In the genomic region with DNA sequence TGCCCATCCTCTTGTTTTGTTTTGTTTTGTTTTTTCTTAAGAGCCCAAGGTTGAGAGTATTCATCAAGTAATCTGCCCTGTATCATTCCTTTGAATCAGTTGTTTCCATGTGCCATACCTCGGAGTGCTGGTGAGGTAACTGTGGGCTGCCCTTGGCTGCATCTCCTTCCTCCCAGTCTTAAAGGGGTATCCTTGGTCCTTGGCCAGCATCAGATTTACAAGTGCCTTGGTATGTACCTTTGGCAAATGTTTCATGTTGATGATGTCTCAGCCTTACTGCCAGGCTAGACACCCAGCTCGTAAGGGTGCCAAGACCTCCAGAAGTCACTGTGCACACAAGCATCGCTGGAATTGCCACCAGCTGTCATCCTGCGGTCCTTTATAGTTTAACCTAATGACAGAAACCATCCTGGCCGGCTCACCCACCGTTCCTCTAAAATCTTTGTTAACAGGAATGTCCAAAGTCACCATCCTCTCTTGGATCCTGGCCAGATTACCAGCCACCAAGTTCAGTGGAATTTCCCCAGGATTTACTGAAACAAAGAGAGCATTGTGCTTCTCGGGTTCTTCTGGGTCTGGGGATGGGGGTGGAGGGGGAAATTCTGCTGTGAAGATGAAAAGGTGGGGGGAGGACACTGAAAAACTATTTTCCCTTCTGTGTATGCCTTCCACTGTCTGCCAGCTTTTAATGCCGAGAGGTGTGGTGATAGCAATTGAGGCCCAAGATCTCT, we compare ENCODE assay signal across 15 mouse cellular contexts.
A peak's percentile ranks its signal among the peaks of the same experiment; 100 is the strongest.
DNase-seq lines count a peak whose midpoint lies in the region; ATAC-seq and TF ChIP-seq lines count a peak whose summit lies in the region.
"Had no signal": no experiment of that assay in that cellular context is flagged by ENCODE, and none has a peak within 500 bp of the region (broad histone marks: within the 10 kb centered on the region; RNA-seq: fewer than 3 reads in every experiment).

No protein-coding gene starts in this region.

- DNase-seq in forebrain, embryonic 14.5 days (ENCODE audit: low spot score): peak; percentile 36
- peak; percentile 76 for DNase-seq in lung, embryonic 14.5 days
- DNase-seq in lung, postnatal 0 days (ENCODE audit: low spot score): no peak
- DNase-seq in brain, embryonic 14.5 days (ENCODE audit: low read depth): peak; percentile 62
- no peak for DNase-seq in T-cell, adult 2 months (ENCODE audit: low spot score)
- DNase-seq: cerebellum, adult 9-10 months; heart, adult 2 months; layer of hippocampus, postnatal 36 days; liver; lung, postnatal 10 days; right cerebral cortex, postnatal 25 days; thymus, adult 2 months had no signal

- TF ChIP-seq CTCF in lung, embryonic 14.5 days (IDR thresholded peaks at IDR 0.05; ENCODE audit: low read depth): no peak
- no peak for TF ChIP-seq CTCF in lung, postnatal 0 days (IDR thresholded peaks at IDR 0.05)
- no peak for TF ChIP-seq CTCF in brain, embryonic 14.5 days (IDR thresholded peaks at IDR 0.05; ENCODE audit: borderline replicate concordance, extremely low read depth, insufficient read depth, insufficient read length)

- H3K9me3 ChIP-seq in forebrain, embryonic 14.5 days (replicated peaks; ENCODE audit: control insufficient read depth, low read length): no peaks in the 10 kb centered on the region
- H3K9me3 ChIP-seq in forebrain, embryonic 13.5 days (replicated peaks): no peaks in the 10 kb centered on the region
- H3K9me3 ChIP-seq in lung, embryonic 14.5 days (ENCODE audit: low read depth, low read length): no peaks in the 10 kb centered on the region
- H3K9me3 ChIP-seq in lung, postnatal 0 days (ENCODE audit: low read length): no peaks in the 10 kb centered on the region
- no peaks in the 10 kb centered on the region for H3K9me3 ChIP-seq in limb, embryonic 12.5 days

- no peak overlapping the region for H3K9ac ChIP-seq in forebrain, embryonic 14.5 days (ENCODE audit: low read length)
- H3K9ac ChIP-seq in forebrain, embryonic 13.5 days: no peak overlapping the region
- H3K9ac ChIP-seq in lung, embryonic 14.5 days: no peak overlapping the region
- H3K9ac ChIP-seq in lung, postnatal 0 days (replicated peaks; ENCODE audit: low read depth): no peak overlapping the region
- no peak overlapping the region for H3K9ac ChIP-seq in limb, embryonic 12.5 days (replicated peaks)

- H3K4me1 ChIP-seq in forebrain, embryonic 14.5 days (ENCODE audit: control insufficient read depth, insufficient read depth, low read length): peaks cover 6% of the 10 kb centered on the region
- H3K4me1 ChIP-seq in forebrain, embryonic 13.5 days: peaks cover 15% of the 10 kb centered on the region
- H3K4me1 ChIP-seq in lung, embryonic 14.5 days (ENCODE audit: insufficient read depth): peaks cover 22% of the 10 kb centered on the region
- H3K4me1 ChIP-seq in lung, postnatal 0 days (ENCODE audit: insufficient read depth, low read depth, low read length): no peaks in the 10 kb centered on the region
- peaks cover 18% of the 10 kb centered on the region for H3K4me1 ChIP-seq in limb, embryonic 12.5 days (replicated peaks)

- no peak overlapping the region for H3K4me3 ChIP-seq in forebrain, embryonic 14.5 days (ENCODE audit: low read depth, low read length)
- H3K4me3 ChIP-seq in forebrain, embryonic 13.5 days: no peak overlapping the region
- no peak overlapping the region for H3K4me3 ChIP-seq in lung, embryonic 14.5 days (ENCODE audit: low read depth, low read length)
- no peak overlapping the region for H3K4me3 ChIP-seq in lung, postnatal 0 days (ENCODE audit: low read depth, low read length)
- no peak overlapping the region for H3K4me3 ChIP-seq in limb, embryonic 12.5 days (replicated peaks)
- H3K4me3 ChIP-seq: heart, adult 2 months had no signal

- no peak for ATAC-seq in forebrain, embryonic 14.5 days
- ATAC-seq in forebrain, embryonic 13.5 days: no peak
- no peak for ATAC-seq in lung, embryonic 14.5 days (ENCODE audit: insufficient read depth)
- ATAC-seq in lung, postnatal 0 days: no peak
- no peak for ATAC-seq in limb, embryonic 12.5 days (ENCODE audit: insufficient number of reproducible peaks, insufficient read depth, low FRiP score, low TSS enrichment, low read depth)
- ATAC-seq: midbrain, embryonic 16.5 days had no signal

- TF ChIP-seq EP300 in lung, postnatal 0 days (IDR thresholded peaks at IDR 0.05): no peak

- WGBS in forebrain, embryonic 14.5 days: 30% methylated on average over 8 of the region's 8 CpGs
- WGBS in forebrain, embryonic 13.5 days: 34% methylated on average over 8 of the region's 8 CpGs
- 32% methylated on average over 8 of the region's 8 CpGs for WGBS in lung, embryonic 14.5 days
- WGBS in lung, postnatal 0 days: 31% methylated on average over 8 of the region's 8 CpGs
- 58% methylated on average over 8 of the region's 8 CpGs for WGBS in limb, embryonic 12.5 days

- H3K27ac ChIP-seq in forebrain, embryonic 14.5 days (ENCODE audit: low read depth, low read length): peak overlapping the region; percentile 33; the same call in 1 of the 2 replicates
- no peak overlapping the region for H3K27ac ChIP-seq in forebrain, embryonic 13.5 days
- H3K27ac ChIP-seq in lung, embryonic 14.5 days (ENCODE audit: low read depth): peak overlapping the region; percentile 46
- H3K27ac ChIP-seq in lung, postnatal 0 days (ENCODE audit: low read length): no peak overlapping the region
- peak overlapping the region; percentile 26; the same call in 1 of the 2 replicates for H3K27ac ChIP-seq in limb, embryonic 12.5 days
- H3K27ac ChIP-seq: heart, adult 2 months had no signal

- H3K4me2 ChIP-seq in forebrain, embryonic 14.5 days (ENCODE audit: low read length): no peak overlapping the region
- no peak overlapping the region for H3K4me2 ChIP-seq in forebrain, embryonic 13.5 days
- H3K4me2 ChIP-seq in lung, embryonic 14.5 days: no peak overlapping the region
- no peak overlapping the region for H3K4me2 ChIP-seq in lung, postnatal 0 days (replicated peaks; ENCODE audit: low read depth, low read length)
- H3K4me2 ChIP-seq in limb, embryonic 12.5 days: no peak overlapping the region

- H3K27me3 ChIP-seq in forebrain, embryonic 14.5 days (replicated peaks; ENCODE audit: control insufficient read depth, insufficient read depth, low read length): no peaks in the 10 kb centered on the region
- H3K27me3 ChIP-seq in forebrain, embryonic 13.5 days: no peaks in the 10 kb centered on the region
- H3K27me3 ChIP-seq in lung, embryonic 14.5 days (ENCODE audit: insufficient read depth, low read length): no peaks in the 10 kb centered on the region
- no peaks in the 10 kb centered on the region for H3K27me3 ChIP-seq in lung, postnatal 0 days (replicated peaks; ENCODE audit: insufficient read depth, low read length)
- no peaks in the 10 kb centered on the region for H3K27me3 ChIP-seq in limb, embryonic 12.5 days

- H3K36me3 ChIP-seq in forebrain, embryonic 14.5 days (ENCODE audit: control insufficient read depth, insufficient read depth, low read length): no peaks in the 10 kb centered on the region
- H3K36me3 ChIP-seq in forebrain, embryonic 13.5 days (ENCODE audit: poor library complexity, severe bottlenecking): no peaks in the 10 kb centered on the region
- no peaks in the 10 kb centered on the region for H3K36me3 ChIP-seq in lung, embryonic 14.5 days (ENCODE audit: insufficient read depth)
- no peaks in the 10 kb centered on the region for H3K36me3 ChIP-seq in lung, postnatal 0 days (ENCODE audit: insufficient read depth, low read length)
- no peaks in the 10 kb centered on the region for H3K36me3 ChIP-seq in limb, embryonic 12.5 days

- TF ChIP-seq POLR2A in brain, embryonic 14.5 days (IDR thresholded peaks at IDR 0.05; ENCODE audit: borderline replicate concordance, extremely low read depth, insufficient read depth, insufficient read length, poor library complexity, severe bottlenecking): no peak

Comparison
In these comparisons a context has a peak if more than half of its experiments do, and no peak if none do; other contexts are left out.
1. DNase-seq: peak in forebrain, embryonic 14.5 days (single experiment), lung, embryonic 14.5 days (single experiment) and brain, embryonic 14.5 days (single experiment); none in lung, postnatal 0 days (single experiment) and T-cell, adult 2 months (single experiment).
2. H3K27ac ChIP-seq: peak in forebrain, embryonic 14.5 days (single experiment), lung, embryonic 14.5 days (single experiment) and limb, embryonic 12.5 days (single experiment); none in forebrain, embryonic 13.5 days (single experiment) and lung, postnatal 0 days (single experiment).